Mouse (Mus musculus) heart, postnatal 25 days (tissue): ENCODE data around the gene Ndufb4. TPM values are rescaled to one million over a fixed set of nuclear protein-coding genes. Genes with fewer than 3 reads are reported as not detected.

Experiments used
- DNase-seq: peaks from one replicate; pipeline ENCODE4 v3.0.0; 2022; ENCODE audit warnings: low spot score
- intact Hi-C: fragments of 180-260 bp; cut with DNase I; formaldehyde crosslinking; loops from one replicate; pipeline ENCODE4 v1.15.1; 2025
- total RNA-seq, 2 experiments: library from RNA; stranded (reverse); gene quantifications; 2 replicates each; pipeline ENCODE4 v1.2.3; 2021

Gene Ndufb4
- total RNA-seq, 2 experiments from 2014 or later: 168 to 170 TPM

- intact Hi-C loops: loop anchor here (2.0 kb wide), 3 partner anchors 28 to 574 kb away; partner anchors contain the start of gene Ndufb4
- DNase-seq: peak; percentile 54
Observed at GRCm38 (mm10) chr16:37682309-37682975, 28.2 kb upstream of the Ndufb4 start.

GRCm38 (mm10) chr16:37680831-37681230 lies 26.6 kb upstream of the Ndufb4 start:
- intact Hi-C loops: no loop called here
- DNase-seq: no peak

- DNase-seq: no peak
- intact Hi-C loops: no loop called here
Observed at GRCm38 (mm10) chr16:37680216-37680615, 26.0 kb upstream of the Ndufb4 start.

GRCm38 (mm10) chr16:37677586-37677985 lies 23.3 kb upstream of the Ndufb4 start:
- intact Hi-C loops: no loop called here
- DNase-seq: no peak

- DNase-seq: no peak
- intact Hi-C loops: no loop called here
Observed at GRCm38 (mm10) chr16:37676677-37677072, 22.4 kb upstream of the Ndufb4 start.

GRCm38 (mm10) chr16:37676024-37676676 lies 21.9 kb upstream of the Ndufb4 start:
- DNase-seq: no peak
- intact Hi-C loops: no loop called here

GRCm38 (mm10) chr16:37675326-37675725 lies 21.1 kb upstream of the Ndufb4 start:
- intact Hi-C loops: no loop called here
- no peak for DNase-seq

GRCm38 (mm10) chr16:37670666-37671283 lies 16.5 kb upstream of the Ndufb4 start:
- no peak for DNase-seq
- intact Hi-C loops: no loop called here

- DNase-seq: no peak
- intact Hi-C loops: no loop called here
Observed at GRCm38 (mm10) chr16:37665394-37665935, 11.2 kb upstream of the Ndufb4 start.

- intact Hi-C loops: no loop called here
Observed at GRCm38 (mm10) chr16:37663643-37664459, 9.6 kb upstream of the Ndufb4 start.

GRCm38 (mm10) chr16:37656796-37657195 lies 2.5 kb upstream of the Ndufb4 start:
- intact Hi-C loops: no loop called here
- no peak for DNase-seq

More at GRCm38 (mm10) chr16:37663643-37664459, 9.6 kb upstream of the Ndufb4 start:
- no peak for DNase-seq

GRCm38 (mm10) chr16:37655756-37656347 lies 1.6 kb upstream of the Ndufb4 start:
- DNase-seq: no peak
- intact Hi-C loops: loop anchor here (2.0 kb wide), 1 partner anchor 27 kb away; no protein-coding TSS in a partner anchor

GRCm38 (mm10) chr16:37654831-37655455 lies 690 bp upstream of the Ndufb4 start:
- intact Hi-C loops: loop anchor here (2.0 to 5.0 kb wide), 2 partner anchors 28 to 113 kb away; no protein-coding TSS in a partner anchor
- no peak for DNase-seq

GRCm38 (mm10) chr16:37653058-37653457 lies 1.2 kb downstream of the Ndufb4 start:
- intact Hi-C loops: loop anchor here (5.0 kb wide), 1 partner anchor 111 kb away; no protein-coding TSS in a partner anchor

GRCm38 (mm10) chr16:37652654-37653053 lies 1.6 kb downstream of the Ndufb4 start:
- intact Hi-C loops: loop anchor here (5.0 kb wide), 1 partner anchor 110 kb away; no protein-coding TSS in a partner anchor
- DNase-seq: no peak

More at GRCm38 (mm10) chr16:37653058-37653457, 1.2 kb downstream of the Ndufb4 start:
- DNase-seq: no peak

- no peak for DNase-seq
- intact Hi-C loops: loop anchor here (5.0 kb wide), 1 partner anchor 109 kb away; no protein-coding TSS in a partner anchor
Observed at GRCm38 (mm10) chr16:37651467-37651866, 2.8 kb downstream of the Ndufb4 start.

- no peak for DNase-seq
Observed at GRCm38 (mm10) chr16:37649068-37649467, 5.2 kb downstream of the Ndufb4 start.

GRCm38 (mm10) chr16:37647936-37648335 lies 6.3 kb downstream of the Ndufb4 start:
- intact Hi-C loops: no loop called here
- DNase-seq: no peak

More at GRCm38 (mm10) chr16:37649068-37649467, 5.2 kb downstream of the Ndufb4 start:
- intact Hi-C loops: no loop called here

- intact Hi-C loops: no loop called here
- no peak for DNase-seq
Observed at GRCm38 (mm10) chr16:37647067-37647466, 7.2 kb downstream of the Ndufb4 start.
